Mouse (Mus musculus): Measurements from ENCODE around the gene Celsr2. TPM values are rescaled to one million over a fixed set of nuclear protein-coding genes. Genes with fewer than 3 reads are reported as not detected.
A peak's percentile ranks its signal among the peaks of the same experiment; 100 is the strongest.

Celsr2 gene
- polyA plus RNA-seq, 1 experiment from 2014 or later, result 2.6 TPM

DNA sequence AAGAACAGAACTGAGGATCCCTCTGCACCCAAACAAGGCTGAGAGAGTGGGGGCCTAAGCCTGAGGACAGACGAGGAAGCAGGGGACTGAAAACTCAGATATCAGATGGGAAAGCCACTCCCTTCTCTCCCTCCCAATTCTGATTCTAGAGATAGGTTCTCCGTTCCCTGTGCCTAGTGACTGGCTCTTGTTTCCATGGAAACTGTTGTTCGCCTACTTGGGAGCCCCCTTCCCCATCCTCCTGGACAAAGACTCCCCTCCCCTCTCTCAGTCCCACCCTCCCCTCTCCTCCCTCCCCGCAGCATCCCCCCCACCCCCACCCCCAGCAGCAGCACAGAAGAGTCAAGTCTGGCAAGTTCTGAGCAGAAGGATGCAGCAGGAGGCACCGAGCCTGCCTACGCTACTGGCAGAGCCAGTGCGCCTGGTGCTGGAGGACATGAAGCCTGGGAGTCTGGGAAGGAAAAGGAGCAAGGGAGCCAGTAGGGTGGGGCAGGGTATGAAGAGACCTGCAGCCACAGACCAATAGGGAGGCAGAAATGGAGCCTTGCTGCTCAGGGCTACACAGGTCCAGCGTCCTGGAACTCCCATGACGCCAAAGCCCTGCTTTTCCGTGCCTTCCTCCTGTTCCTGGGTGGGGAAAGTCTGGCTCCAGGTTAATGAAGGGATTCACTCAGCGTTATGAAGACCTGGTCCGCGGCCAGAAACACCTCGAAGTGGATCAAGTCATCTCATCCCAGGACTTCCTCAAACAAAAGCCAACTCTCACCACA, 9.6 kb downstream of the Celsr2 start:
- ATAC-seq, result no peak
- Histone ChIP-seq H3K27ac (ENCODE audit: low read length) (no peak overlapping the region), H3K4me3 (ENCODE audit: low read length) (no peak overlapping the region), H3K27me3 (replicated peaks; ENCODE audit: control insufficient read depth, insufficient read depth, low read length) (no peaks in the 10 kb centered on the region), H3K36me3 (ENCODE audit: control insufficient read depth, insufficient read depth, low read length) (no peaks in the 10 kb centered on the region), H3K4me2 (ENCODE audit: low read depth, low read length) (no peak overlapping the region), H3K4me1 (ENCODE audit: control insufficient read depth, insufficient read depth, low read length) (peaks cover 5% of the 10 kb centered on the region; the same call in 1 of the 2 replicates), H3K9me3 (ENCODE audit: control insufficient read depth, low read length) (no peaks in the 10 kb centered on the region), H3K9ac (ENCODE audit: low read depth, low read length) (no peak overlapping the region)
- 53% methylated on average over 14 of the region's 14 CpGs for WGBS

DNA sequence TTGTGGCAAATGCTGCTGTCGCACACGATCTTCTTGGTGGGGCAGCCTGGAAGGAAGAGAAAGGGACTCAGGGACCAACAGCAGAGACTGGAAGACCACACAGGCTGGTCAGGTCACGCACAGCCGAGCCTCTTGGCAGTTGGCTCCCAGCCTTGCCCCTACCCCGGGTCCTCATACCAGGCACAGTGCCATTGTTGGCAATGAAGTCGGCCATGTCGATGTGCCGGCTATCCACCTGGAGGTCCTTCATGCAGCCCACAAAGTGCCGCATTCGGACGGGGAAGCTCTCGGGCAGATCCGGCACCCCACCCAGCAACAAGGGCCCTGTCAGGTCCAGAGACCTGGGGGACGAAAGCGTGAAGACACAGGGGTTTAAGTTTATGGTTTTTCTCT, 12.8 kb downstream of the Celsr2 start:
- Histone ChIP-seq H3K4me1 (ENCODE audit: control insufficient read depth, insufficient read depth, low read length) (peaks cover 5% of the 10 kb centered on the region; the same call in 1 of the 2 replicates), H3K9ac (ENCODE audit: low read depth, low read length) (no peak overlapping the region), H3K27ac (ENCODE audit: low read length) (no peak overlapping the region), H3K27me3 (replicated peaks; ENCODE audit: control insufficient read depth, insufficient read depth, low read length) (no peaks in the 10 kb centered on the region), H3K9me3 (ENCODE audit: control insufficient read depth, low read length) (no peaks in the 10 kb centered on the region), H3K4me2 (ENCODE audit: low read depth, low read length) (no peak overlapping the region), H3K36me3 (ENCODE audit: control insufficient read depth, insufficient read depth, low read length) (no peaks in the 10 kb centered on the region), H3K4me3 (ENCODE audit: low read length) (no peak overlapping the region)
- 90% methylated on average over 15 of the region's 15 CpGs for WGBS
- no peak for ATAC-seq

DNA sequence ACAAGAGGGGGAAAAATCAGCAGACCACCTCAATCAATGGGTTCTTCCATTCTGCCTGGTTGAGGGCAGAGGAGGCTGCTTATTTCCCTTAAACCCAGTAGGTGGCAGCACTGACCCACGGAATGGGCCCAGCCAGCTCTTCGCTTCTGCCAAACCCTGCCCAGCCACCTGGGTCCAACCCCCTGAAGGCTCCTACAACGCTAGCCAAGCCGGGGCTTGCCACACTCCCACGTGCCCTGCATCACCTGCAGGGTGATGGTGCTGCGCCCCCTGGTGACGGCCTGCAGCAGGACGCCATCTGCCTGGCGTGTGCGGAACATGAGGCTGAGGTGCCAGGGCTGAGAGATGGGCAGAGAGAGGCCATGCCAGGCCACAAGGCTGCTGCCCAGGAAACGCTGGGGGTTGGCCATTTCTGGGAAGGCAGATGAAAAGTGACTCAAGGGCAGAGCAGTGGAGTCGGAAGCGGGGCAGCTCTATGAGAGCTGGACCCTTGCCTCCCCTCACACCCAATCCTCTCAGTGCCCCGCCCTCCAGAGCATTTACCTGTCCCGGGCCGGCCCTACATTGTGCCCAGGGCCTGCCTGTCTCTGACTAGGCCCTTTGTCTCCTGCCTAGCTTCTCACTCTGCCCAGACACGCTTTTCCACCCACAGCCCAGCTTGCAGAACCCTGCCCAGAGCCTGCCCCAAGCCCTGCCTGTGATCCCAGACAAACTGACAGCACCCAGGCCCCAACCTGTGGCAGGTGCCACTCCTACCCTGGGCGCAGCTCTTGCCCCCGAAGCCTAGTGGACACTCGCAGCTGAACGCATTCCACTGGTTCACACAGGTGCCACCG, 13.4 kb downstream of the Celsr2 start:
- Histone ChIP-seq H3K27me3 (replicated peaks; ENCODE audit: control insufficient read depth, insufficient read depth, low read length) (no peaks in the 10 kb centered on the region), H3K4me1 (ENCODE audit: control insufficient read depth, insufficient read depth, low read length) (peaks cover 5% of the 10 kb centered on the region; the same call in 1 of the 2 replicates), H3K27ac (ENCODE audit: low read length) (no peak overlapping the region), H3K36me3 (ENCODE audit: control insufficient read depth, insufficient read depth, low read length) (no peaks in the 10 kb centered on the region), H3K9me3 (ENCODE audit: control insufficient read depth, low read length) (no peaks in the 10 kb centered on the region), H3K9ac (ENCODE audit: low read depth, low read length) (peak overlapping the region; percentile 38; the same call in 1 of the 2 replicates), H3K4me2 (ENCODE audit: low read depth, low read length) (peak overlapping the region; percentile 49), H3K4me3 (ENCODE audit: low read length) (peak overlapping the region; percentile 25; the same call in 1 of the 2 replicates)
- ATAC-seq, result peak; percentile 91
- WGBS, result 35% methylated on average over 22 of the region's 22 CpGs

DNA sequence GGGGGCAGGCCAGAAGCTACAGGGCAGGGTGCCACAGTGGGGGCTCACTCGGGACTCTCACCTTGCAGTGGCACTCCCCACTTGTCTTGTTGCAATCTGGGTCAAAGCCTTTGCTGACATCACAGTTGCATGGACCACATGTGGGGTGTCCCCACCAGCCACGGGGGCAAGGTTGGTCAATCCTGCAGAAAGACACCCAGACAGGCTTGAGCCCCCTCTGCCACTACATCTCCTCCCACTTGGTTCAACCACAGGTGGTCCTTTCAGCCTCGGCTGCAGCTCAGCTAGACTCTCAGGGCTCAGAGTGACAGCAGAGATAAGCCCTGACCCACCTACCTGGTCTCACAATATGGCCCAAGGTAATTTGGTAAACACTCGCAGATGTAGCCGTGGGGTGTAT, 14.9 kb downstream of the Celsr2 start:
- no peak overlapping the region for H3K4me2 ChIP-seq (ENCODE audit: low read depth, low read length)
- no peak overlapping the region for H3K4me3 ChIP-seq (ENCODE audit: low read length)
- no peaks in the 10 kb centered on the region for H3K27me3 ChIP-seq (replicated peaks; ENCODE audit: control insufficient read depth, insufficient read depth, low read length)
- peaks cover 5% of the 10 kb centered on the region; the same call in 1 of the 2 replicates for H3K4me1 ChIP-seq (ENCODE audit: control insufficient read depth, insufficient read depth, low read length)
- H3K9ac ChIP-seq (ENCODE audit: low read depth, low read length), result no peak overlapping the region
- no peak overlapping the region for H3K27ac ChIP-seq (ENCODE audit: low read length)
- H3K9me3 ChIP-seq (ENCODE audit: control insufficient read depth, low read length), result no peaks in the 10 kb centered on the region
- no peak for ATAC-seq
- H3K36me3 ChIP-seq (ENCODE audit: control insufficient read depth, insufficient read depth, low read length), result no peaks in the 10 kb centered on the region
- WGBS, result 87% methylated on average over 5 of the region's 5 CpGs

DNA sequence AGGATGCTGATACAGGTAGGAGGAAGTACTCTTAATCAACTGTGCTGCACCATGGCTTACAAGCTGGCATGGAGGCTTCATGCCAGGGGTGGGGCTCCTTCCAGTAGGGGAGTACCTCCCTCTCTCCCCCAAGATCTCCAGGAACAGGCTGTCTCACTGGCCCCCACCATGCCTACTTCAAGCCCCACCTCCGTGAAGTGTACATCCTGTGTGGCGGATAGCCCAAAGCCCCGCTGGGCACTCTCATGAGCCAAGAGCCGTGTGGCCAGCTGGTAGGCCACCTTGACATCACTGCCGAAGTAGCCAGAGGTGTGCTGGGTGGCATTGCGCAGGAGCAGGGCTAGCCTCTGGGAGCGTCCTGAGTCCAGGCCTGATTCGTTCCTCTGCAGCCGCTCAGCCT, 17.1 kb downstream of the Celsr2 start:
- H3K4me3 ChIP-seq (ENCODE audit: low read length), result no peak overlapping the region
- ATAC-seq, result no peak
- no peaks in the 10 kb centered on the region for H3K27me3 ChIP-seq (replicated peaks; ENCODE audit: control insufficient read depth, insufficient read depth, low read length)
- H3K9me3 ChIP-seq (ENCODE audit: control insufficient read depth, low read length), result no peaks in the 10 kb centered on the region
- 84% methylated on average over 9 of the region's 9 CpGs for WGBS
- H3K27ac ChIP-seq (ENCODE audit: low read length), result no peak overlapping the region
- H3K4me2 ChIP-seq (ENCODE audit: low read depth, low read length), result no peak overlapping the region
- no peak overlapping the region for H3K9ac ChIP-seq (ENCODE audit: low read depth, low read length)
- no peaks in the 10 kb centered on the region for H3K36me3 ChIP-seq (ENCODE audit: control insufficient read depth, insufficient read depth, low read length)
- peaks cover 5% of the 10 kb centered on the region; the same call in 1 of the 2 replicates for H3K4me1 ChIP-seq (ENCODE audit: control insufficient read depth, insufficient read depth, low read length)

DNA sequence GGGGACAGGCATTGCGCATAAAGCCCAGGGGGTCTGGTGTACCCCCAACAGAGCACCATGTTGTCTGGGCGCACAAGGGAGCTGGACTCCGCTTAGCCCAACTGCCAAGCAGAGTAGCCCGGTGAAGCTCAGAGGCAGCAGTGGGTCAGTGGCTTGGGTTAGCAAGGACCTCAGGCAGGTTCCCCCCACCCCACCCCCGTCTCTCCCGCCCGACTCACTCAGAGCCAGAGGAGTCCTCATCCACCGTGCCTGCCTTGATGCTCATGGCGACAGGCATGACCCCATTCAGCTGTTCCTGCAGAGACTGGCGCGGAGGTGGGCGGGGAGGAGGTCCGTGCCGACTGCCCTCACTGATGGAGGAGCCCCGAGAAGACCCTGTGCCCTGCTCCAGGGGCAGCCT, 22.6 kb downstream of the Celsr2 start:
- WGBS, result 65% methylated on average over 15 of the region's 15 CpGs
- peak overlapping the region; percentile 35; the same call in 1 of the 2 replicates for H3K4me2 ChIP-seq (ENCODE audit: low read depth, low read length)

DNA sequence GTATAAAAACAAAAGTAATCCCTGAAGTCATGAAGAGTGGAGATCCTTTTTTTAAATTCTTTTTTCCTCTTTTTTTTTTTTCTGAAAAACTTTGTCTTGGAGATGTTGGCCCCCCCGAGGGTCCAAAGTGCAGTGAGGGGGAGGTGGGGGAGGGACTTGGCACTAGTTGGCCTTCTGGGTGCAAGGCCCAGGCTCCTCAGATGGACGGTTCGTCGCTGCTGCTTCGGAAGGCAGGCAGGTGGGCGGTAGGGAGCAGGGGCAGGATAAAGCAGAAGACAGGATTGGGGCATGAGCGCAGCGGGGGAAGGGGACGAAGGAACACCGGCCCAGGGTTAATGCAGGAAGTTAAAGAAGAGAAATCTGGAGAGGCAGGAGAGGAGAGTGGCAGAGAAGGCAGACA, 23.1 kb downstream of the Celsr2 start:
- Histone ChIP-seq H3K4me3 (ENCODE audit: low read length) (no peak overlapping the region), H3K27me3 (replicated peaks; ENCODE audit: control insufficient read depth, insufficient read depth, low read length) (no peaks in the 10 kb centered on the region), H3K9ac (ENCODE audit: low read depth, low read length) (peak overlapping the region; percentile 50; the same call in 1 of the 2 replicates), H3K4me2 (ENCODE audit: low read depth, low read length) (peak overlapping the region; percentile 35), H3K27ac (ENCODE audit: low read length) (no peak overlapping the region), H3K36me3 (ENCODE audit: control insufficient read depth, insufficient read depth, low read length) (no peaks in the 10 kb centered on the region), H3K9me3 (ENCODE audit: control insufficient read depth, low read length) (no peaks in the 10 kb centered on the region), H3K4me1 (ENCODE audit: control insufficient read depth, insufficient read depth, low read length) (peaks cover 18% of the 10 kb centered on the region)
- ATAC-seq, result no peak
- WGBS, result 18% methylated on average over 10 of the region's 10 CpGs

More for the DNA sequence above, 22.6 kb downstream of the Celsr2 start:
- H3K4me3 ChIP-seq (ENCODE audit: low read length), result no peak overlapping the region
- no peaks in the 10 kb centered on the region for H3K9me3 ChIP-seq (ENCODE audit: control insufficient read depth, low read length)
- no peaks in the 10 kb centered on the region for H3K27me3 ChIP-seq (replicated peaks; ENCODE audit: control insufficient read depth, insufficient read depth, low read length)
- H3K36me3 ChIP-seq (ENCODE audit: control insufficient read depth, insufficient read depth, low read length), result no peaks in the 10 kb centered on the region
- H3K9ac ChIP-seq (ENCODE audit: low read depth, low read length), result peak overlapping the region; percentile 50; the same call in 1 of the 2 replicates
- no peak for ATAC-seq
- no peak overlapping the region for H3K27ac ChIP-seq (ENCODE audit: low read length)
- peaks cover 18% of the 10 kb centered on the region for H3K4me1 ChIP-seq (ENCODE audit: control insufficient read depth, insufficient read depth, low read length)

DNA sequence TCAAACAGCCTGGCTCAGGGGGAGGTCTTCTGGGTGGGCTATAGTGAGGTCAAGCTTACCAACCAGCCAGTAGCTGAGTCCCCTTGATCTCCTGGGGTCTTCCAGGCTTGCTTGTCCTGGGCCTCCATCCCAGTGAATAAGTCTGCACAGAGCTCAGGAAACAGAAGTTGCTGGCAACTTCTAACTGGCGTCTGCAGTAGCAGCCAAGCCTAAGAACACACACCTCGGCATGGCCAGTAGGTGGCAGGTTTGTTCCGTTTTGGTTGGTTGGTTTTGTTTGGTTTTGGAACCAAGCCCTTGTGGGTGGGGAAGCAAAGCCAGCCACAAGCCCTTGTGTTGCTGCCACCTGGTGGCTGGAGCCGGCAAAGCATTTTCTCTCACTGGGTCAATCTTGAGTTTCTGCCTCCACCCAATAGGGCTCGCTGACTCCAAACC, 26.2 kb downstream of the Celsr2 start:
- Histone ChIP-seq H3K27me3 (replicated peaks; ENCODE audit: control insufficient read depth, insufficient read depth, low read length) (no peaks in the 10 kb centered on the region), H3K4me1 (ENCODE audit: control insufficient read depth, insufficient read depth, low read length) (peaks cover 30% of the 10 kb centered on the region), H3K4me2 (ENCODE audit: low read depth, low read length) (no peak overlapping the region), H3K9ac (ENCODE audit: low read depth, low read length) (peak overlapping the region; percentile 43; the same call in 1 of the 2 replicates), H3K9me3 (ENCODE audit: control insufficient read depth, low read length) (no peaks in the 10 kb centered on the region), H3K36me3 (ENCODE audit: control insufficient read depth, insufficient read depth, low read length) (no peaks in the 10 kb centered on the region), H3K27ac (ENCODE audit: low read length) (0 out of 2 replicates have a peak overlapping the region, but pooled peaks have one; percentile 5), H3K4me3 (ENCODE audit: low read length) (no peak overlapping the region)
- WGBS, result 0% methylated on average over 5 of the region's 5 CpGs
- ATAC-seq, result peak; percentile 85

DNA sequence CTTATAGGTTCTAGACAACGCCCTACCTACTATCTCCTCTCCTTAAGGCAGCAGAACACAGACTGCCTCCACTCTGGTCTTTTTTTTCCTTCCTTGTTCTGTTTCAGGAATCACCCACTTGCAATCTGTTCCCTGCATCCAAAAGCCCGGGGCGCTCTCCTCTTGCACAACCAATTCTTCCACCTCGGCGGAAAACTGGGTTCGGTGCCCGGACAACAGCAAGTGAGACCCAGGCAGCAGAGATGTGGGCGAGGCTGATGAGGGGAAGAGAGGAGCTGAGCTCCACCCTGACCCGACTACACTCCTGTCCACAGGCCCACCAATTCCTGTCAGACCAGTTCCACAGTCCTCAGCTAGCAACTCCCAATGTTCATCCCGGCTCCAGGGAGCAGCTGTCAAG, 29.2 kb downstream of the Celsr2 start:
- H3K27ac ChIP-seq (ENCODE audit: low read length), result no peak overlapping the region
- 79% methylated on average over 10 of the region's 10 CpGs for WGBS
- no peak for ATAC-seq
- H3K9ac ChIP-seq (ENCODE audit: low read depth, low read length), result no peak overlapping the region
- H3K4me2 ChIP-seq (ENCODE audit: low read depth, low read length), result no peak overlapping the region
- H3K9me3 ChIP-seq (ENCODE audit: control insufficient read depth, low read length), result no peaks in the 10 kb centered on the region
- H3K4me3 ChIP-seq (ENCODE audit: low read length), result no peak overlapping the region
- peaks cover 33% of the 10 kb centered on the region for H3K4me1 ChIP-seq (ENCODE audit: control insufficient read depth, insufficient read depth, low read length)
- no peaks in the 10 kb centered on the region for H3K27me3 ChIP-seq (replicated peaks; ENCODE audit: control insufficient read depth, insufficient read depth, low read length)
- no peaks in the 10 kb centered on the region for H3K36me3 ChIP-seq (ENCODE audit: control insufficient read depth, insufficient read depth, low read length)

Data from intestine, embryonic 16.5 days (tissue).